Mouse (Mus musculus) myocyte (in vitro differentiated cells): ENCODE data around the gene Hnrnpul1.

Experiments used
- CEBPB ChIP-seq: IDR thresholded peaks from 2 replicates; pipeline ENCODE4 v1.6.1; 2011; ENCODE audit warnings: mild to moderate bottlenecking, moderate library complexity; ENCODE audit not compliant: poor library complexity, insufficient read depth, severe bottlenecking
- MAX ChIP-seq: IDR thresholded peaks from one replicate; pipeline ENCODE4 v1.6.1; 2011; ENCODE audit warnings: low read depth, mild to moderate bottlenecking, control low read depth
- MYOD1 ChIP-seq, 3 experiments: IDR thresholded peaks; one replicate each; pipeline ENCODE4 v1.6.1; 2011; ENCODE audit warnings: control low read depth in 2 of 3, low read depth in 2 of 3, mild to moderate bottlenecking in 2 of 3, moderate library complexity in 1 of 3; ENCODE audit not compliant: insufficient read length in 2 of 3, control insufficient read depth in 1 of 3
- MYOG ChIP-seq, 3 experiments: IDR thresholded peaks; one replicate each; pipeline ENCODE4 v1.6.1; 2011; ENCODE audit warnings: control low read depth in 2 of 3, low read depth in 2 of 3, mild to moderate bottlenecking in 2 of 3; ENCODE audit not compliant: insufficient read length in 2 of 3, control insufficient read depth in 1 of 3, insufficient read depth in 1 of 3
- POLR2A ChIP-seq: IDR thresholded peaks from one replicate; pipeline ENCODE4 v1.6.1; 2011; ENCODE audit warnings: low read depth, mild to moderate bottlenecking, control low read depth, moderate library complexity; ENCODE audit not compliant: insufficient read length
- POLR2AphosphoS2 ChIP-seq: IDR thresholded peaks from one replicate; pipeline ENCODE4 v1.6.1; 2011; ENCODE audit warnings: low read depth, control low read depth; ENCODE audit not compliant: insufficient read length
- TCF12 ChIP-seq: IDR thresholded peaks from one replicate; pipeline ENCODE4 v1.6.1; 2011; ENCODE audit warnings: mild to moderate bottlenecking, control low read depth; ENCODE audit not compliant: poor library complexity, insufficient read depth, severe bottlenecking
- TCF3 ChIP-seq: IDR thresholded peaks from one replicate; pipeline ENCODE4 v1.6.1; 2011; ENCODE audit warnings: low read depth, control low read depth; ENCODE audit not compliant: insufficient read length
- USF1 ChIP-seq: IDR thresholded peaks from one replicate; pipeline ENCODE4 v1.6.1; 2011; ENCODE audit warnings: low read depth, mild to moderate bottlenecking, control low read depth, moderate library complexity

GRCm38 (mm10) chr7:25763678-25764077 is 9.1 kb upstream of the Hnrnpul1 start:
- TF ChIP-seq CEBPB: no peak
- TF ChIP-seq POLR2A: no peak
- no peak for TF ChIP-seq MYOD1 (IDR thresholded peaks at IDR 0.05; ENCODE audit: control insufficient read depth in 1 of 3, insufficient read length in 2 of 3, low read depth in 2 of 3)
- TF ChIP-seq MYOG (IDR thresholded peaks at IDR 0.05; ENCODE audit: control insufficient read depth in 1 of 3, insufficient read depth in 1 of 3, insufficient read length in 2 of 3, low read depth in 2 of 3): no peak
- no peak for TF ChIP-seq TCF12
- no peak for TF ChIP-seq POLR2AphosphoS2
- no peak for TF ChIP-seq USF1
- TF ChIP-seq MAX: no peak
- no peak for TF ChIP-seq TCF3
